In genomic region chr13:100124423-100125257, GRCm38 (mm10) we compare ENCODE assay signal across 8 mouse cellular contexts. TPM values are rescaled to one million over a fixed set of nuclear protein-coding genes. Genes with fewer than 3 reads are reported as not detected.
DNase-seq lines count a peak whose midpoint lies in the region; ATAC-seq lines count a peak whose summit lies in the region.

Smn1 (plus strand) TSS chr13:100124852.

- peak within 1 kb of the TSS; percentile 74 for H3K4me3 ChIP-seq in hindbrain, embryonic 11.5 days (ENCODE audit: low read depth, low read length)

- 4% methylated on average over 42 of the region's 42 CpGs for WGBS in hindbrain, embryonic 11.5 days

- H3K9ac ChIP-seq in hindbrain, embryonic 11.5 days (ENCODE audit: low read depth, low read length): peak within 1 kb of the TSS; percentile 74

- peak; percentile 96 for ATAC-seq in hindbrain, embryonic 11.5 days (ENCODE audit: low FRiP score)

- H3K27ac ChIP-seq in hindbrain, embryonic 11.5 days (ENCODE audit: low read depth, low read length): no peak within 1 kb of the TSS

- peak within 1 kb of the TSS; percentile 56 for H3K4me2 ChIP-seq in hindbrain, embryonic 11.5 days (replicated peaks; ENCODE audit: low read depth, low read length)

- DNase-seq in Muller cell, postnatal 12 days (ENCODE audit: inconsistent ontology term): peak; percentile 92
- peak; percentile 95 for DNase-seq in cerebellum, adult 9-11 months
- DNase-seq in frontal cortex, adult 2 months (ENCODE audit: extremely low spot score in 1 of 2, low spot score in 1 of 2): peak; percentile 92 to 99
- DNase-seq in hindbrain, embryonic 11.5 days (ENCODE audit: low spot score): peak; percentile 94
- peak; percentile 83 to 91 for DNase-seq in layer of hippocampus, postnatal 10 days (ENCODE audit: low spot score in 2 of 2)
- DNase-seq in lung, postnatal 10 days: peak; percentile 93
- DNase-seq in ovary, postnatal 36 days (ENCODE audit: low spot score): peak; percentile 90
- DNase-seq in thymus, postnatal 25 days: peak; percentile 87

- peaks cover 2% of the 10 kb centered on the region; the same call in 1 of the 2 replicates for H3K36me3 ChIP-seq in hindbrain, embryonic 11.5 days (ENCODE audit: control insufficient read depth, insufficient read depth, low read length)

- H3K4me1 ChIP-seq in hindbrain, embryonic 11.5 days (replicated peaks; ENCODE audit: control insufficient read depth, insufficient read depth, low read length): no peaks in the 10 kb centered on the region; the same call in 1 of the 2 replicates

- H3K27me3 ChIP-seq in hindbrain, embryonic 11.5 days (ENCODE audit: control insufficient read depth, insufficient read depth, low read length): no peaks in the 10 kb centered on the region

- H3K9me3 ChIP-seq in hindbrain, embryonic 11.5 days (ENCODE audit: control insufficient read depth, low read length): no peaks in the 10 kb centered on the region

RNA-seq across cellular contexts. Expression of gene Smn1, which starts in this region (rescaled TPM):
- polyA plus RNA-seq in frontal cortex, adult 2 months (2012; rRNA removed): 38.0 and 39.1 TPM in 2 replicates
- 78.4 and 82.6 TPM in 2 replicates for polyA plus RNA-seq in hindbrain, embryonic 11.5 days (2014; fragmentation: Nextera tagmentation; extraction: Ambion mirVana)
- total RNA-seq in layer of hippocampus, postnatal 10 days (2021): 10 to 100 TPM; 39.3 to 45.0 TPM
